Mouse (Mus musculus): ENCODE measurements around the gene Fbxo9. TPM values are rescaled to one million over a fixed set of nuclear protein-coding genes. Genes with fewer than 3 reads are reported as not detected.
"Not testable (repeated sequence)": the region's sequence is repeated elsewhere in the genome, so short reads cannot be mapped to it uniquely, and the experiment has no call there.

Gene Fbxo9
- polyA plus RNA-seq, 1 experiment from 2014 or later: 25.0 TPM

- Histone ChIP-seq H3K4me3 (no peak overlapping the region), H3K27me3 (ENCODE audit: insufficient read depth, poor library complexity, severe bottlenecking) (no peaks in the 10 kb centered on the region), H3K27ac (no peak overlapping the region), H3K4me1 (replicated peaks) (no peaks in the 10 kb centered on the region), H3K36me3 (peaks cover 65% of the 10 kb centered on the region), H3K9me3 (no peaks in the 10 kb centered on the region)
- WGBS: 89% methylated on average over 4 of the region's 4 CpGs
- DNase-seq (ENCODE audit: low spot score): no peak
Measured at GRCm38 (mm10) chr9:78084341-78084740, 24.5 kb downstream of the Fbxo9 start.

GRCm38 (mm10) chr9:78081835-78082234, 27.0 kb downstream of the Fbxo9 start:
- no peak for DNase-seq (ENCODE audit: low spot score)
- H3K4me3 ChIP-seq: no peak overlapping the region
- H3K36me3 ChIP-seq: peaks cover 50% of the 10 kb centered on the region
- WGBS: 65% methylated on average over 7 of the region's 7 CpGs
- no peaks in the 10 kb centered on the region for H3K4me1 ChIP-seq (replicated peaks)
- no peaks in the 10 kb centered on the region for H3K27me3 ChIP-seq (ENCODE audit: insufficient read depth, poor library complexity, severe bottlenecking)
- no peak overlapping the region for H3K27ac ChIP-seq
- H3K9me3 ChIP-seq: no peaks in the 10 kb centered on the region

DNA sequence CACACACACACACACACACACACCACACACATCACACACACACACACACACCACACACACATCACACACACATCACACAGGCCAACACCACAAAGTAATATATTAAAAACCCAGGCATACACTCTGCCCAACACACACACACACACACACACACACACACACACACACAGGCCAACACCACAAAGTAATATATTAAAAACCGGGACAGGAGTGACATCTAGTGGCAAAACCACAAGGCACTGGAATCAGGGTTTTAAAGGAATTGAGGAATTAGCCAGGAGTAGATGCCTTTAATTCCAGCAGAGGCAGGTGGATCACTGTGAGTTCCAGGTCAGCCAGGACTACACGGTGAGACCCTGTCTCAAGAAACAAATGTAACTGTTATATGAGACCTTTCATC, 30.6 kb downstream of the Fbxo9 start:
- DNase-seq (ENCODE audit: low spot score): no peak
- WGBS: 40% methylated on average over 2 of the region's 2 CpGs

GRCm38 (mm10) chr9:78075256-78075655, 33.6 kb downstream of the Fbxo9 start:
- Histone ChIP-seq H3K27ac (no peak overlapping the region), H3K27me3 (ENCODE audit: insufficient read depth, poor library complexity, severe bottlenecking) (no peaks in the 10 kb centered on the region), H3K4me3 (no peak overlapping the region), H3K9me3 (no peaks in the 10 kb centered on the region), H3K36me3 (no peaks in the 10 kb centered on the region), H3K4me1 (replicated peaks) (no peaks in the 10 kb centered on the region)
- DNase-seq (ENCODE audit: low spot score): no peak
- 93% methylated on average over 3 of the region's 3 CpGs for WGBS

More for the DNA sequence above, 30.6 kb downstream of the Fbxo9 start:
- Histone ChIP-seq H3K27ac (no peak overlapping the region), H3K4me1 (replicated peaks) (no peaks in the 10 kb centered on the region), H3K9me3 (no peaks in the 10 kb centered on the region), H3K36me3 (peaks cover 16% of the 10 kb centered on the region), H3K4me3 (no peak overlapping the region), H3K27me3 (ENCODE audit: insufficient read depth, poor library complexity, severe bottlenecking) (no peaks in the 10 kb centered on the region)

DNA sequence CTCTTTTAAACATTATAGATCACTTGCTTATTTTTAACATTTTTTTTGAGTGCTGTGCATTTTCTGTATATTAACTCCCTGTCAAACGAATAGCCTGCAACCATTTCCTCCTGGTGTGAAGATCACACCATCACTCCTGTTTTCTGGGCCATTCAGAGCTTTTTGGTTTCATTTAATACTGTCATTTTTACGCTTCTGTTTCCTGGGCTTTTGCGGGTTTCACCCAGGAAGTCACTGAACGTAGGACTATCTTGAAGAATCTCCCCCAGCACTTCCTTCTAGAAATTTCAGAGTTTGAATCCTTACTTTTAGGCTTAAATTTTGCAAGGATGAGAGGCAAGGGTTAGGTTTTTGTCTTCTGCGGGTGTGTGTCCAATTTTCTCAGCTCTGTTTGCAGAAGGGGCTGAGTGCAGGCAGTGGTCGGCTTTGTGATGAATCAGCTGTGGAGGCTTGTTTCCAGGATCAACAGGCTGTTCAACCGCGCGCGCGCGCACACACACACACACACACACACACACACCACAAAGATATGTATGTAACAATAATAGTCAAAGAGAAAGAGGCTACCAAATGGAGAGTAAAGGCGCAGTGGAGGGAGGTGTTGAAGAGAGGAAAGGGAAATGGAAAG, 35.0 kb downstream of the Fbxo9 start:
- WGBS: 90% methylated on average over 13 of the region's 13 CpGs
- H3K36me3 ChIP-seq: no peaks in the 10 kb centered on the region
- no peaks in the 10 kb centered on the region for H3K4me1 ChIP-seq (replicated peaks)
- H3K27ac ChIP-seq: no peak overlapping the region
- DNase-seq (ENCODE audit: low spot score): no peak
- no peak overlapping the region for H3K4me3 ChIP-seq
- no peaks in the 10 kb centered on the region for H3K9me3 ChIP-seq
- no peaks in the 10 kb centered on the region for H3K27me3 ChIP-seq (ENCODE audit: insufficient read depth, poor library complexity, severe bottlenecking)

GRCm38 (mm10) chr9:78073291-78073690, 35.6 kb downstream of the Fbxo9 start:
- WGBS: 94% methylated on average over 3 of the region's 3 CpGs
- not testable (repeated sequence) for DNase-seq (ENCODE audit: low spot score); H3K9me3 ChIP-seq; H3K27ac ChIP-seq; H3K27me3 ChIP-seq (ENCODE audit: insufficient read depth, poor library complexity, severe bottlenecking); H3K4me3 ChIP-seq; H3K36me3 ChIP-seq; H3K4me1 ChIP-seq (replicated peaks)

- WGBS: 91% methylated on average over 4 of the region's 4 CpGs
- no peaks in the 10 kb centered on the region for H3K27me3 ChIP-seq (ENCODE audit: insufficient read depth, poor library complexity, severe bottlenecking)
- no peak for DNase-seq (ENCODE audit: low spot score)
Measured at GRCm38 (mm10) chr9:78071626-78072025, 37.2 kb downstream of the Fbxo9 start.

DNA sequence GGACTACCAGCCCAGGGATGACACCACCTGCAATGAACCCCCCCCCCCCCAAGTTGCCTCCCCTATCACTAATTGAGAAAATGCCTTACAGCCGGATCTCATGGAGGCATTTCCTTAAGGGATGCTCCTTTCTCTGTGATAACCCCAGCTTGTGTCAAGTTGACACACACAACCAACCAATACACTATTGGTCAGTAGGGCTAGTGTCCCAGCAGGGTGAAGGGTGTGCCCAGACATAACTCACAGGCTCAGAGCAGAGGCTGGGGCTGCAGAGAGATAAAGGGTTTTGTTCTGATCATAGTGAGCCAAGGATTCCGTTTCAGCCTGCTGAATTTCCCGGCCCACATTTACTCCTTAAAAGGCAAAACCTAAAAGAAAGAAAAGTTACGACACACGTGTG, 38.4 kb downstream of the Fbxo9 start:
- H3K9me3 ChIP-seq: no peaks in the 10 kb centered on the region

More at GRCm38 (mm10) chr9:78071626-78072025, 37.2 kb downstream of the Fbxo9 start:
- Histone ChIP-seq H3K9me3 (no peaks in the 10 kb centered on the region), H3K27ac (no peak overlapping the region), H3K4me1 (replicated peaks) (no peaks in the 10 kb centered on the region), H3K36me3 (no peaks in the 10 kb centered on the region), H3K4me3 (no peak overlapping the region)

GRCm38 (mm10) chr9:78064121-78064520, 44.7 kb downstream of the Fbxo9 start:
- H3K27me3 ChIP-seq (ENCODE audit: insufficient read depth, poor library complexity, severe bottlenecking): no peaks in the 10 kb centered on the region
- no peaks in the 10 kb centered on the region for H3K9me3 ChIP-seq
- H3K4me1 ChIP-seq (replicated peaks): 0 out of 2 replicates have a peak, but pooled peaks cover 6% of the 10 kb centered on the region
- no peak for DNase-seq (ENCODE audit: low spot score)
- no peaks in the 10 kb centered on the region for H3K36me3 ChIP-seq
- WGBS: 67% methylated on average over 10 of the region's 10 CpGs
- no peak overlapping the region for H3K4me3 ChIP-seq
- no peak overlapping the region for H3K27ac ChIP-seq

More for the DNA sequence above, 38.4 kb downstream of the Fbxo9 start:
- Histone ChIP-seq H3K4me1 (replicated peaks) (no peaks in the 10 kb centered on the region), H3K27me3 (ENCODE audit: insufficient read depth, poor library complexity, severe bottlenecking) (no peaks in the 10 kb centered on the region), H3K36me3 (no peaks in the 10 kb centered on the region), H3K4me3 (no peak overlapping the region), H3K27ac (no peak overlapping the region)
- DNase-seq (ENCODE audit: low spot score): no peak
- 84% methylated on average over 5 of the region's 5 CpGs for WGBS

- no peaks in the 10 kb centered on the region for H3K9me3 ChIP-seq
- 0 out of 2 replicates have a peak, but pooled peaks cover 6% of the 10 kb centered on the region for H3K4me1 ChIP-seq (replicated peaks)
- no peak overlapping the region for H3K27ac ChIP-seq
- WGBS: 71% methylated on average over 9 of the region's 9 CpGs
- no peaks in the 10 kb centered on the region for H3K27me3 ChIP-seq (ENCODE audit: insufficient read depth, poor library complexity, severe bottlenecking)
- H3K4me3 ChIP-seq: no peak overlapping the region
- DNase-seq (ENCODE audit: low spot score): no peak
- no peaks in the 10 kb centered on the region for H3K36me3 ChIP-seq
Measured at GRCm38 (mm10) chr9:78062392-78062791, 46.5 kb downstream of the Fbxo9 start.

DNA sequence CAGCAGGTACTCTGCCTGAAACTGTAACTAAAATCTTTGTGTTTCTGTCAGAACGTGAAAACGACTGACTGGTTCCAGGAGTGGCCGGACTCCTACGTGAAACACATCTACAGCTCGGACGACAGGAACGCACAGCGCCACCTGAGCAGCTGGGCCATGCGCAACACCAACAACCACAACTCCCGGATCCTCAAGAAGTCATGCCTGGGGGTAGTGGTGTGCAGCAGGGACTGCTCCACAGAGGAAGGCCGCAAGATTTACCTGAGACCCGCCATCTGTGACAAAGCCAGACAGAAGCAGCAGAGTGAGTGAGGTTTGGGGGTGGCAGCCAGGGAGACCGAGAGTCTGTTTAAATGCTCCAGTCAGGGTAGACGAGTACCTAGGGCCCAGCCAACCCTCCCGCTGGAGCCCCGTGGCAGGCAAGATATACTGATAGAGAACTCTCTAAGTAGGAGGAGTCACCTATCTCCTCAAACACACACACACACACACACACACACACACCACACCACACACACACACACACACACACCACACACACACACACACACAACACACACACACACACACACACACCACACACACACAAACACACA, 49.2 kb downstream of the Fbxo9 start:
- H3K4me3 ChIP-seq: no peak overlapping the region
- no peaks in the 10 kb centered on the region for H3K36me3 ChIP-seq
- 88% methylated on average over 16 of the region's 16 CpGs for WGBS
- H3K27ac ChIP-seq: no peak overlapping the region
- no peaks in the 10 kb centered on the region for H3K27me3 ChIP-seq (ENCODE audit: insufficient read depth, poor library complexity, severe bottlenecking)
- no peak for DNase-seq (ENCODE audit: low spot score)
- H3K4me1 ChIP-seq (replicated peaks): 0 out of 2 replicates have a peak, but pooled peaks cover 5% of the 10 kb centered on the region
- H3K9me3 ChIP-seq: no peaks in the 10 kb centered on the region

GRCm38 (mm10) chr9:78054298-78054697, 54.6 kb downstream of the Fbxo9 start:
- Histone ChIP-seq H3K36me3 (no peaks in the 10 kb centered on the region), H3K9me3 (no peaks in the 10 kb centered on the region), H3K27ac (no peak overlapping the region), H3K27me3 (ENCODE audit: insufficient read depth, poor library complexity, severe bottlenecking) (no peaks in the 10 kb centered on the region), H3K4me1 (replicated peaks) (peaks cover 3% of the 10 kb centered on the region; the same call in 1 of the 2 replicates), H3K4me3 (no peak overlapping the region)
- DNase-seq (ENCODE audit: low spot score): no peak
- 83% methylated on average over 3 of the region's 3 CpGs for WGBS

- no peaks in the 10 kb centered on the region for H3K9me3 ChIP-seq
- peaks cover 3% of the 10 kb centered on the region; the same call in 1 of the 2 replicates for H3K4me1 ChIP-seq (replicated peaks)
- 75% methylated on average over 8 of the region's 8 CpGs for WGBS
- no peak for DNase-seq (ENCODE audit: low spot score)
- no peaks in the 10 kb centered on the region for H3K27me3 ChIP-seq (ENCODE audit: insufficient read depth, poor library complexity, severe bottlenecking)
- no peak overlapping the region for H3K4me3 ChIP-seq
- H3K36me3 ChIP-seq: no peaks in the 10 kb centered on the region
- no peak overlapping the region for H3K27ac ChIP-seq
Measured at GRCm38 (mm10) chr9:78053821-78054220, 55.0 kb downstream of the Fbxo9 start.
